Mouse (Mus musculus) heart, adult 18-20 months (tissue): ENCODE data around the gene Ube2t. TPM values are rescaled to one million over a fixed set of nuclear protein-coding genes. Genes with fewer than 3 reads are reported as not detected.

Source experiments
- DNase-seq, 2 experiments: peaks; one replicate each; pipeline ENCODE4 v3.0.0; 2021 to 2022; ENCODE audit warnings: mixed read lengths in 1 of 2
- long read RNA-seq, 2 experiments: library from polyadenylated mRNA; stranded (forward); transcript quantifications; one replicate each; pipeline ENCODE4 v2.0.0; 2021
- total RNA-seq, 2 experiments: library from RNA; stranded (reverse); gene quantifications; 2 replicates each; pipeline ENCODE4 v1.2.3; 2021

Ube2t gene
- 1 to 10 TPM; 6.7 to 8.1 TPM for total RNA-seq
- long read RNA-seq, experiment 1, partial matches to known transcripts: 0 of 5 reads
- long read RNA-seq, experiment 1, other reads (novel, unspliced or antisense): 2 of 5 reads
- long read RNA-seq, experiment 2, partial matches to known transcripts: 0 of 2 reads
- long read RNA-seq, experiment 2, other reads (novel, unspliced or antisense): 0 of 2 reads

DNA sequence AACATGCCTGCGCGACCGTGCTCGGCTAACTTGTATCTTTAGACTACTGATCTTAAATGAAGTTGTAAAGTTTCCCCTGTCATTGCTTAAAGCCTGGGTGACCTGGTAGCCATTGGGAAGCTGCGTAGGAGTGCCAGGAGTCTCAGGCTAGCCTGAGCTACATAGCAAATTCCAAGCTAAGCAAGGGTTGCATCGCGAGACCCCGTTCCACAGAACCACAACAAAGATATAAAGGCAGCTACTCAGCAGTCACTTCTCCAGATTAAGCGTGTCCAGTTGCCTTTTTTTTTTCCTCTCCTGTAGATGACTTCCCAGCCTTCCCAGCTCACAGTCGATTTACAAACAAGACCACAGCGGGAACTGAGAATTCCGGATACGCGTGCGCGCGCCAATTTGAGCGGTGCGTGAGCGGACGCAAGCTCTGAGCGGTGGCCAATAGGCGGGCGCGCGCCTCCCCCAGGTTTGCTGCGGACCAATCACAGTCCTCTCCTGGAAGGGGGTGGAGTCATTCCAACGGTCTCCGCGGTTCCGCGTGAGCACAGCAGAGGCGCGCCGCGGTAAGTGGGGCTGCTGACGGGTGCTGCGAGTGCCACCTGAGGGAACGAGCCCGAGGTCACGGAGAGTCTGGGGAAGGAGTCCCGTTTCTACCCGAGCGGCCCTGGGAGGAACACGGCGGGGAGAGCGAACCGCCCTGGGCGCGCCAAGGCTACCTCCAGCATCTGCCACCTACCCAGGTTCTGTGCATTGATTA lies at the start of gene Ube2t:
TSS of gene Ube2t (plus strand) at position 513 of the 751 bp plus-strand sequence.
- peak; percentile 96 to 97 for DNase-seq

DNA sequence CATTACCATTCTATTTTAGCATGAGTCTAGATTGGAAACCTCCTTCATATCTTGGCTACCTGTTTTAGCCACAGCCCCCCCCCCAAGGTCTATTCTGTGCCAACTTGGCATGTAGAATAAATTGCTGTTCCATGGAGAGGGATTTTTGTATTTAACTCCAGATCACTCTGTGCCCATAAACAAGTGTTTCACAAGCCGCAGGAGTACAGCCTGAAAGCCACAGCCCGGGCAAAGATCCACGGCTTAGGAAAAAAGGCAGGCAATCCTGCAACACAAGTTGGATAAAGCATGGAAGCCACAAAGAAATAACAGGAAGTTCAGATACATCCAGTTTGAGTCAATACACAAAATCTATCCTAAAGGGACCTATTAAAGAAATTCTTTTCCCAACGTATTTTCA lies 48.8 kb upstream of the Ube2t start:
- DNase-seq: peak; percentile 74 to 80

DNA sequence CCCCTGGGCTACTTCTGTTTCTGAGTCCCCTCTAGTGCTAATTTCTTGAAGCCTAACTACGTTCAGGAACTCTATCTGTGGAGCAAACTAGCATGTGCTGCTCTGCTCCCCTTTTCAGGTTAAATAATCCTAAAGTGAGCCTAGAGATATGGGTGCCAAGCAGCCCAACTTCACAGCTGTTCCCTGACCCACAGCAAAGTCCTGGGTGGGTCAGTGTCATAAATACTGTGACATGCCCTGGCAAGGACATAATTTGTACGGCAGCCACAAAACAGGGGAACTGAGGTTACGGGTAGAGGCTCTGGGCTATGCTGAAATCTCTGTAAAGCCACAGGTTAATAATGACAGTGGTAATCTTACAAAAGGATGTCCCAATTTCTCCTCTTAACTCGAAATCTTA lies 46.9 kb upstream of the Ube2t start:
- DNase-seq: no peak

DNA sequence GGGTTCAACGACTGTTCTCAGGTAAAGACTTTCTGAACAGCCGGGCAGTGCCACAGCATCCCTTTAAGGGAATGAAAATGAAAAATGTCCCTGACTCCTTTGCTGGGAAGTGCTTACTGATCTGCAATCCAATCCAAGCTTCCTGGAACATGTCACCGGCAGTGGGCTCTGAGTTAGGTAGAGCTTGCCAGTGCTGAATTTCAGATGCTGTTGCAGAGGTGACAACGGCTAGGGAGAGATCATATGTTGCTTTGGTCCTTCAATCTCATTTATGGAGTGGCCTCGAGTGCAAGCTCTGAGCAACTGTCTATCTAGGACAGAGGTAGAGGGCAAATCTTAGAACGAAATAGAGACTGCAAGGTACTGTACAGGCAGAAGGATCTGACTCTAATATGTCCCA lies 43.4 kb upstream of the Ube2t start:
- DNase-seq: peak in 1 of 2 experiments; percentile 34

DNA sequence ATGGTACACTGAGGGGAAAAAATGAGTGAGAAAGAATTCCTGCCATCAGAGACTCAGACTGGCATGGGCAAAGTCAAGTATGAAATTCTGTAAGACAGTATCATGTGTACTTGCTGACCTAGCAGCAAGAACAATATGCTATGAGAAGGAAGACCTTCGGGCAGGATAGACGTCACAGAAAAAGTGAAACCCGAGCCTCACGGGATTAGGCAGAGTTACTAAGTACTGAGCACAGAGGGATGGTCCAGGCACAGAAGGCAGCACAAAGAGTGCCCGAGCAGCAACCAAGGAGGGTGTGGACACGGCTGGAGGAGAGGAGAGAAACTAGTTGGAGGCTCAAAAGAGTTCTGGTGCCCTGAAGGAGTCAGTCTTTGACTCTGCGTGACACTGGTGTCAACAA lies 29.9 kb upstream of the Ube2t start:
- peak in 1 of 2 experiments; percentile 49 for DNase-seq

DNA sequence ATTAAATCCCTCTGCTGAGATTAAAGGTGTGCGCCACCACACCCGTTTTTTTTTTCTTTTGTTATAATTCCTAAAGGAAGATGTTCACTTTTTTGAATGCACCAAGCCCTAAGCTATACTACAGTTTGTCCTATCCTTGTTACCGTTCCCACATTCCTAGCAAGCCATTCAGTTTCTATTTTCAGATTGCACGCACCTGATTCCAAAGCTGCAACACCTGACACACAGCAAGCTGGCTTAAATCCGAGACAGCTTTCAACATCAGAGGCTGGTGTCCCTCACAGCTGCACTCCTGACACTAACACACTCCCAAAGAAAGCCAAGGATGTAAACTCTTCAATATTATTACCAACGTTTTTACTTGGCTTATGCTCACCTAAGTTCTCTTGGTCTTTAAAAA lies 26.0 kb upstream of the Ube2t start:
- DNase-seq: peak; percentile 56

DNA sequence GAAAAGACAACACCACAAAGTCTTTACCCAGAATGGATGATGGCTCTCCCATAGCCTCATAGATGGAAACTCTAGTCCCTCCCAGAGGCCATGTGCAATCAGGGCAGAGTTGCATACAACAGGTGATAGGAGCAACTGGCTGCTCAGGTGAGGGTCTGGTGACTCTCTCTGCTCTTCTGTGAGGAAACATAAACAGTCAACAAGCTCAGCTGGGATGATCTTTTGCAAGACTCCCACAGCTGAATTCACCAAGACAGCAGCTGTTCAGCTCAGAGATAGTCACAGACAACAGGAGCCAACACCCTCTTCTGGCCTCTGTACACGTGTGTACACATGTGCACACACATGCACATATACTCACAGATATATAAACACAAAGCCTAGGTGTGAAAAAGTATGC lies 24.1 kb upstream of the Ube2t start:
- no peak for DNase-seq

DNA sequence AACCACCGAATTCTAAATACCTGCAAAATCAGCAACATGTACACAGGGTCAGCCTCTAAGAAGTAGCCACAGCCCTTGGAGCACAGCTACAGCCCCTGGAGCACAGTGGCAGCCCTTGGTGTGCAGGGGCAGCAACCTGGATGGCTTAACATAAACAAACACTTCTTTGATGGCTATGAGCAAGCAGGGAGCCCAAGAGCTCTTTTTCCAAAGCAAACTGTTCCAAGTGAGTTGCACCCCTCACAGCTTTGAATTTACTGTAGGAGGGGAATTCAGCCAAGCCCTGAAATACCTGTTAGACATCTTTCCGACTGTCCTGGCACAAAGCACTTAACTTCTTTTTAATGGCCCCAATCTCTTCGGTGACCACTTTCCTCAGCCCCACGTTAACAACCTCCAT lies 21.5 kb upstream of the Ube2t start:
- DNase-seq: no peak

DNA sequence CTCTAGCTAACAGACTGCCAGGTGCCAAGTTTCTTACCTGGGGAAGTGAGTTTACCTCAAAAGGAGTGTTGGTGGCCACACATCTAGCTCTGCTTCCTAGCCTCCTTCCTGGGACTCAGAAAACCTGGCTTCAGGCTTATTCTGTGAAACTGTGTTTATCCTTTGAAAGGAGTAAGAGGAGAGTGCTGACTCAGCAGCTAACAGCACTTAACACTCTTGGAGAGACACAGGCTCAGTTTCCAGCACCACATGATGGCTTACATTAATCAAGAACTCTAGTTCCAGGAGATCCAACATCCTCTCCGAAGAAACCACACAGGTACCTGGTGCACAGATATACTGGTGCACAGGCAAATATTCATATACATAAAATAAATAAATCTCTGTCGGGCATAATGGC lies 19.5 kb upstream of the Ube2t start:
- DNase-seq: no peak

DNA sequence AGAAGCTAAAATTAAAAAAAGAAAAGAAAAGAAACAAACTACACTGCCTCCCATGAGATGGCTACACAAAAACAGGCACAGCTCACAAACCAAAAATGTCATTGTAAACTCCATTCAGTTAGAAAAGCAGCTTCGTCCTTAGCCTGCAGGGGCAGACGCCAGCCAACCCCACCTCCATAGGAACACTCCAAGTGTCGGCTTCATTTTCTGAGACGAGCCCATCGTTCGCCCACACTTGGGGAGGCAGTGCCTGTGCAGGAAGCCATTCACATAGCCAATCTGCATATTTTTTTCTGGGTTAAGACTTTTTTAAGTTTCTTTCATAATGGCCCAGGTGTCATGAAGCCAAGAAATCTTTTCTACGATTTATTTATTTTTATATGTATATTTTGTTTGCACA lies 14.8 kb upstream of the Ube2t start:
- no peak for DNase-seq

DNA sequence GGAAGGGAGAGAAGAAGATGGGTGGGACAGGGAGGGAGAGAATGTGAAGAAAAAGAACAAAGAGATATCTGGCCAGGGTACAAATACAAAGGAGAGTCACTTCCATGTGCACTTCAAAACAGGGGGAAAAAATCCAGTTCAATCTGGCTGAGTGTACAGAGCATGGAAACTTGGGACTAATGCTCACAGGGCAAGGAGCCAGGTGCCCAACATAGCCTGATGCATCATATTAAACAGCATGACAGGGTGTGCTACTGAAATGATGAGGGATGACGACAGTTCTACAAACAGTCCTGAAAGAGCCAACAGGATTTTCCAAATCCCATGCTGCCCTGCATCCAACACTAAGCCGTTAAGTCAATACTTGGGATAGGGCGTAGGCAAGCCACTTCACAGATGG lies 12.4 kb upstream of the Ube2t start:
- DNase-seq: peak; percentile 68 to 70

DNA sequence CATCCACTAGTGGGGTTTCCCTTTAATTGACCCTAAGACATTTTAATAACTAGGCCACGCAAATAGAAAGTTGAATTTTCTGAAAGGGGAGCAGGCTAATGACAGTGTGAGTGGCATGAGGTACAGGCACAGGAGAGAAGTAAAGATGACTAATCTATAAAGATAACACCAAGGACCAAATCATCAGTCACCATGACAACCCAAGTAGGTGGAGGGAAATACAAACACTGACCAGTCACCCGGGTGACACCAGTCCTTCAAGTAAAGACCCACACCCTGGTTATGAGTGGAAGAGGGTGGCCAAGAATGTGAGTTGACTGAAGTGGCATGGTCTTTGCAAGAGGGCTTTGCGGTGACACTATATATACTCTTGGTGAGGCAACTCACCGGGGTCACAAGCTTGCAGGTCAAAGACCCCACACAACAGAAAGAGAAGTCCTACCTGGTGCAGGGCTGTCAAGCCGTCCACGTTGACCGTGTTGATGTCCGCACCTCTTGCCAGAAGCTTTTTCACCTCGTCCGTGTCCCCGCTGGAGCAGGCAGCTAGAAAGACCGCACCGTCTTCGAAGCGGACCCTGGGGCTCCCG lies 7.2 kb upstream of the Ube2t start:
- DNase-seq: peak; percentile 20 to 47

DNA sequence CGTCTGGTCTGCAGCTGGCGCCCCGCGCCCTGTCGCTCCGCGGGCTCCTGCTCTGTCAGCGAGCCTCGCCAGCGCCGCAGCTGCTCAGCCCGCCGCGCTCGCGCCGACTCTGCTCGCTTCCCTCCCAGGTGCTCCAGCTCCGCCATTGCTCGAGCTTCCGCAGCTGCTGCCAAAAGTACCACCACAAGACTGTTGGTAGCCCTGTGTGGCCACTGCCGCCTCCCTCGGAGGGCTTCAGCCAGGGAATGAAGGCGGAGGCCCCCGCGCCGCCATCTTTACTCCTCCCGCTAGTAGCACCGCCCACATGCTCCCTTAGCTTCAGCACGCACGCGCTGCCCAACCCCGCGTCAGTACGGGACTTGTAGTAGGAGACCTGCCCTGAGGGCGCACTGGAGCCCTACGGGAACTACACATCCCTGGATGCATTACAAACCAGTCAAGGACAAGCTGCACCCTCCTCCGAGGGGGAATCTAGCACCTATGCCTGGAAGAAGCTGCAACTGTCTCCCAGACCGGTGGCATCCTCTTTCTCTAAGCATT lies 6.7 kb upstream of the Ube2t start, which contains the start of gene Ppp1r12b:
TSS of gene Ppp1r12b (minus strand) at position 306 of the 540 bp plus-strand sequence.
- DNase-seq: peak; percentile 97 to 98

DNA sequence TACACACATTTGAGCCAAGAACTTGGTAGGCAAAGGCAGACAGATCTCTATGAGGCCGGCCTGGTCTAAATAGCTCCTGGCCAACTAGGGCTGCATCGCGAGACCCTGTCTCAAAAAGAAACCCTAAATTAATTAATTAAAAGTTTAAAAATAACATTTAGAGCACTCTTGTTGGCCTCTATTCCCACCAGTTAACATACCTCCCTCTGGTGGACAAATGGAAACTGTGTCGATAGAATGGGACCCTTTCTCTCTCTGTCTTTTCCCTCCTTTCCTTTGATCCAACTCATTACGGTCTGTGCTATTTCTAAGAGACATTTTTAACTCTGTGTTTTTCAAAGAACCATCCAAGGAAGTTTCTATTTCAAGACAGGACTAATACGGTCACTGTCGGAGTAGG lies 1.7 kb upstream of the Ube2t start:
- no peak for DNase-seq

DNA sequence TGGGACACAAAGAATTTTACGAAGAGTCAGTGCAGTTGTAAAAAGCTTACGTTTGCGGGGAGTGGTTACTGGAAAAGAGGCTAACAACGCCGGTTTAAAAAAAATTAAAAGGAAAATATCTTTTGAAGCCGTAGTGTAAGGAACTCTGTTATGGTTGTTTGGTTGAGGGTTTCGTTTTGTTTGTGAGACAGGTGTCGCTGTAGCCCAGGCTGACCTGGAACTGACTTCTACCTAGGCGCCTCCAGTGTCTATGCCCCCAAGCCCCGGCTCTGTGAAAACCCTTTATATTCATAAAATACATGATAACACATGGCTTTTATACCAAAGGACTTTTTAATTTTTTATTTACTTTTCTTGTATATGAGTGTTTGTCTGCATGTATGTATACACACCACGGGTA lies 456 bp downstream of the Ube2t start:
- peak in 1 of 2 experiments; percentile 15 for DNase-seq

DNA sequence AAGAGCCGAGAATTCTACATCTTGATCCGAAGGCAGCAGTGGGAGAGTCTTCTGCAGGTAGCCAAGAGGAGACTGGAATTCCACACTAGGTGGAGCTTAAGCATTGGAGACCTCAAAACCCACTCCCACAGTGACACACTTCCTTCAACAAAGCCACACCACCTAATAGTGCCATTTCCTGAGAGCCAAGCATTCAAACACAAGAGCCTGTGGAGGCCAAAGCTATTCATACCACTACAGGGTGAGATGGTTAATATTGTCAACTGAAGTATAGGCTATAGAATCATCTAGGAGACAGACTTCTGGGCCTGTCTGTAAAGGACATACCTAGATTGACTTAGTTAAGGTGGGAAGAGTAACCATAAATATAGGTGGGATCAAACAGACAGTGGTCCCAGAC lies 3.1 kb downstream of the Ube2t start:
- no peak for DNase-seq

DNA sequence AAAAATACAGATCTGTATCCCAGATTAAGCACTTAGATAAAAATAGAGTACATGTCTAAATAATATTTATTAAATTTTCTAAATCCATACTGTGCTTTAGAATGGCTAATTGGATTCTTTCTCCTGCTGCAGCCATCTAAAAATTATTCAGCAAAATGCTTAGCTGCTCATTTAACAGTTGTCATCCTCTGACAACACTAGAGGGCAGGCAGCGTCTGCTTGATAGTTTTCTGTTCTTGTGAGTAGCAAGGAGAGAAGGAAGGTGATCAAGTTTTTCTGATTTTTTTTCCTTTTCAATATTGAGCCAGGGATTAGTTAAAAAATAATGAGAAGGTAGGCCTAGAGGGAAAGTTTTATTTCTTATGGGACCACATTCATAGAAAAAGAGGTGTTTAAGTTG lies 10.6 kb downstream of the Ube2t start:
- no peak for DNase-seq

DNA sequence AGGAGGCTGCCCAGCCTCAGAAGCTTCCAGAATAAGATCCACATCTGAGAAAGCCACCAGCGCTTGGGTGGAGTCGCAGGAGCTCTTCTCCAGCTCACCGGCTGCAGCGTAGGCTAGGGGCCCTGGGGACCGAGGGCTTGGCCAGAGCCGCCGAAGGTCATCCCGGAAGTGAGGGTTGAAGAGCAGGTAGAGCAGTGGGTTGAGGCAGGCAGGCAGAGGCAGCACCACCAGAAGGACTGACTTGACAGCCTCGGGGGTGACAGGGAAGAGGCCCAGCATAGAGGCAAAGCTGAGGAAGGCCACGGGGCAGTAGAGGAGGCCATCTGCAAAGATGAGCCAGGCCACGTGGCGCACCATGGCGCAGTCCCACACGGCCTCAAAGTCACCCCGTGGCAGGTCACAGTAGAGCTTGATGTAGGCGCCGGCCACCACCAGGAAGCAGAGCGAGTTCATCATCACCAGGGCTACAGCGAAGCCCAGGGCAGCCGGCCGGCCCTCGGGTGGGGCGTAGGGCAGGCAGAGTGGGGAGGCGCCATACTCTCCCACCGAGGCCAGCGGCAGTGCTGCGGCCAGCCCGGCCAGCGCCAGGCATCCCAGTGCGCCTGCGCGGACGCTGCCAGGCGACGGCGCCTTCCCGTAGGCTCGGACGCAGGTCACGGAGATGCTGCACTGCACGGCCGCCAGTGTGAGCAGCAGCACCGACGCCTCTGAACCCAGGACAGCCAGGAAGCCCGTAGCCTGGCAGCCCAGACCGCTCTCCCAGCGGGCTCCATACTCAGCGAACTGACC lies 25.0 kb downstream of the Ube2t start:
- peak; percentile 43 to 56 for DNase-seq

DNA sequence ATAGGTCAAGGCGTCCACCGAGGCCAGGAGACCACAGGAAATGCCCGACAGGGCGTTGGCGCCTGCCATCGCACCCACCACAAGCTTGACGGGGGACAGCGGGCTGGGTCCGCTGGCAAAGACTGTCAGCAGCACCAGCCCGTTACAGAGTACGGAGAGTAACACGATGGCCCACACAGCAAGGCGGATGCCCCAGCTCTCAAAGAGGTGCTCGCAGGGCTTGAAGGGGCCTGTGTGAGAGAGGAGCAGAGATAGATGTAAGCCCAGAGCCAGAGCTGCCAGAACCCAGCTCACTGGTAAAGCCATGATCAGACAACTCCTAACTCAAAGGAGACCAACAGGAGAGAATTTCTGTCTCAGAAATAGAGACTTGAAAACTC lies 25.6 kb downstream of the Ube2t start:
- DNase-seq: peak in 1 of 2 experiments; percentile 21

DNA sequence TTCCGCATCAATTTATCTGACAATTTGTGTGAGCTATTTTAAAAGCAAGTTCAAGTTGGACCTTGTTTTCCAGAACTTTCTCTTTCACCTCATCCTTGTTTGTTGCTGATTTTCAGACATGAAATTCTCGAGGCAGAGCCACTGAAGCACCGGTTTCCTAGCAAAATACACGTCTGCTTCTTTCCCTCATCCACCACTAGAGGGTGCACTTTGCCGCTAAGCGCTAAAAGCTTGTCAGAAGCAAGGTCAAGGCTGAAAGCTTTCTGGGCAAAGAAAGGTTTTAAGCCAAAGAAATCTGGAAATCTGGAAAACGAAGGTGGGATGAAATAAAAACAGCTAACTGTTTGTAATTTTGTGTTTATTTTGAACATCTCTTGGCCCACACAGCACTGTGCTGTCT lies 27.0 kb downstream of the Ube2t start:
- peak; percentile 74 to 89 for DNase-seq

DNA sequence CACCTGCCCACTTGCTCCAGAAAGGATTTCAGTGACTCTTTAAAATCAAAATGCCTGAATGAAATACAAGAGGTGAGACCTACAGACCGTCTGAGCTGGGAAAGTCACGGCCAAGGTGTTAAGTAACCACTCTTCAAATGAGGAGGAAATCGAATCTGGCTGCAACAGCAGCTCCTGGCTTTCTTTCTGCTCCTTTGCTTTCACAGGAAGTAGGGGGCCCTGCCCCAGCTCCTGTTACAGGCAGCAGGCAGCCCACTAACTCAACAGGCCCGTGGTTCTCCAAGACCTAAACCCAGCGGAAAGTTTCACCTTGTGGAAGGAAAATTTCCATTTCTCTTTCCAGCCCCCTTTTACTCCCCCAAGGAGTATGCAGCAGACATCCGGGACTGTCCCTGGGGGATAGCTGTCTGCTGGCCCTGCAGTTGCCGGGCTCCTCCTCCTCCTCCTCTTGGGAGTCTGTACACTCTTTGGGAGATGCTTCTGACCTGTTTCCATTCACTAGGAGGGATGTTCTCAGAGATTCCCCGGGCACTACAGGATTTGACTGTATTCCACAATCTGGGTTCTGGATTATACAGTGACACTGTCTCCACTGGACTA lies 29.8 kb downstream of the Ube2t start:
- peak in 1 of 2 experiments; percentile 48 for DNase-seq

DNA sequence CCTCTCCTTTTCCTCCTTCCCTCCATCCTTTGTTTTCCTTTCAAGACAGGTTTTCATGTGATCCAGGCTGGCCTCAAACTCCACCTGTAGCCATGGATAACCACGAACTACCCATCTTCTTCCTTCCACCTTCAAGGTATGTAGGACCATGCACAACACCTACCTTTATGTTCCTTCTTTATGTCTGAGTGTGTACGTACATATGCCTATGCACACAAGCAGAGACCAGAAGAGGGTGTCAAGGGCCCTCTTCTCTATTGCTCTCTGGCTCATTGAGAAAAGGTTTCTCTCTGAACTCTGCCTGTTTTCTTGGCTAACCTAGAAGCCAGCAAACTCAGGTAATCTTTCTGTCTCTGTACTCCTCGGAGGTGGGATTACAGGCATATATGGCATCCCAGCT lies 32.4 kb downstream of the Ube2t start:
- DNase-seq: no peak
